Mouse (Mus musculus) megakaryocyte-erythroid progenitor cell, adult 5-6 weeks (primary cell): Measurements from ENCODE around the gene Gm9758. TPM values are rescaled to one million over a fixed set of nuclear protein-coding genes. Genes with fewer than 3 reads are reported as not detected.
"Not testable (repeated sequence)": the region's sequence is repeated elsewhere in the genome, so short reads cannot be mapped to it uniquely, and the experiment has no call there.

Experiments
- ATAC-seq: replicated peaks from 2 replicates; pipeline ENCODE4 v1.8.0; 2016; ENCODE audit warnings: mild to moderate bottlenecking, inconsistent platforms; ENCODE audit not compliant: severe bottlenecking, poor library complexity, low FRiP score, low TSS enrichment
- total RNA-seq, 2 experiments: library from RNA; stranded (forward) in 1 of 2; stranded (reverse) in 1 of 2; fragments of 200-1000, 215-1000 nt in 1 of 2; fragments of >200 nt in 1 of 2; fragmentation: Nextera tagmentation in 1 of 2; gene quantifications; 2 replicates each; pipeline ENCODE4 v1.2.3; 2014 to 2017

The Gm9758 gene
- total RNA-seq (2014; fragmentation: Nextera tagmentation) (not detected in 2 replicates), total RNA-seq (2017) (not detected in 2 replicates)

DNA sequence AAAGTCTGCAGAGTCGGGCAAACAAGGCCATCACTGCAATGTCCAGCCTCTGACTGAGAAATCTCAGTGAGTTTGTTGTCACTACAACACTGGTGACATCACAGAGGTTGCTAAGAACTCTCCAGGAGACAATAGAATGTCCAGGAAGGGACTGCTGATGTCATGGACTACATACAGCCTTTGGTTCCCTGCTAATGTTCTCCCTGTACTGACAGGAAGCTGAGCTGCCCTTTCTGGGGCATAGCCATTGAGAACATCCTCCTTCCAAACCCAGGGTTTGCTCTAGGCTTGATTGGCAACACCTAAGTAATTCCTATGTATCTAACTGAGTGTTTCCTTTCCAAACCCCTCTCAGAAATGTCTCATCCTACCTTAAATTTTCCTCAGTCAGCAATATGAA lies at the start of gene Gm9758:
Gene Gm9758 (minus strand): TSS at position 101 of the 400 bp plus-strand sequence.
- ATAC-seq, result not testable (repeated sequence)

DNA sequence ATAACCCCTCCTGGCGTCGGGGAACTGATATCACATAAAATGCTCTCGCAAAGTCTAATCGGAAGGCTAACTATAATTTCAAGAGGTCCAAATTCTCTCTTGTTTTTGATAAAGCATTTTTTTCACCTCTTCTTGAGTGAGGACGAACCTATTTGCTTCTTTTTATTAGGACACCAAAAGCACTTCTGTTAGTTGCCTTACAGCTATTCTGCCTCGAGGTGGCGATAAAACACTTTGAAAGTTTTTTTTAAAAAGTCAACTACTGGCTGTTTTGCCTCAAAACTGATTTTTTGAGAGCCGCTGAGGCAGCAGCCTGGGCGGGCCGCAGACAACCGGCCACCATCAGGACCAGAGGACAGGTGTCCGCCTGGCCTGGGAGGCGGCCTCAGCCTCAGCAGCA lies 49.1 kb upstream of the Gm9758 start:
- not testable (repeated sequence) for ATAC-seq

DNA sequence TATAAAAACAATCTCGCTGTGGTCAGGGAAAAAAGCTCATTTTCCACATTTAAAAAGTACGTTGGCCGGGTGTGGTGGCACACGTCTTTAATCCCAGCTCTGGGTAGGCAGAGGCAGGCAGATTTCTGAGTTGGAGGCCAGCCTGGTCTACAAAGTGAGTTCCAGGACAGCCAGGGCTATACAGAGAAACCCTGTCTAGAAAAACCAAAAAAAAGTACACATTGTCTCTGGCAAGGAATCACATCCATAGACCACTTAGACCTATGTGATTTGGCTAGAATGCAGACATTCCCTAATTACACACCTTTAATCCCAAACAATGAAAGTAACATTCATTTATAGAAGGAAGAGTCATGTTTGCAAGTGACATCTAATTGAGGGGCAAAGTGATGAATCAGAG lies 46.8 kb upstream of the Gm9758 start:
- not testable (repeated sequence) for ATAC-seq

DNA sequence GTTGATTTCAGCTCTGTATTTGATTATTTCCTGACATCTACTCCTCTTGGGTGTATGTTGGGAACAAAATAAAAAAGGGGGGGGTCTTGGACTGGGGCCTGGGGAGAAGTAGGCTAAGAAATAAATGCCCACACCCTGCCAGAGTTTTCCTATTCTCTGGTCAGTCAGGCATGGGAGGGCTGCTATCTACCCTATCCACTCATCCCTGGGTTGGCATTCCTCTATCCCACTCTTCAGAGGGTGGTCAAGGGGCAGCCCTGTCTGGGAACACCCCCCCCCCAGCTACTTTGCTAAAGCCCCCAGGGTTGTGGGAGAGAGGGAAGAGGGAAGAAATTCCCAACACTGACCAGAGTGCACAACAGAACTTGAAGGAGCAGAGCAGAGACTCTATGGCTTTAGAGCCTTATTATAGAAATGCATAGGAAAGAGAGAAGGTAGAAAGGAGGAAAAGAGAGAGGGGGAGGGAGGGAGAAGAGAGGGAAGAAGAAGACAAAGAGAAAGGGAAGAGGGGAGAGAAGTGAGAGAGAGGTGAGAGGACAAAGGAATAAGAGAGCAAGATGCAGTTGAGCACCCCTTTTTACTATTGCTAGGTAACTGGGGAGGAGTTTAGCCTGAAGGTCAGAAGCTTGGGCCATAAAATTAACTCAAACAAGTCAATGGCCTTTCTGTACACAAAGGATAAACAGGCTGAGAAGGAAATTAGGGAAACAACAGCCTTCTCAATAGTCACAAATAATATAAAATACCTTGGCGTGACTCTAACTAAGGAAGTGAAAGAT lies 41.4 kb upstream of the Gm9758 start:
- ATAC-seq, result not testable (repeated sequence)

DNA sequence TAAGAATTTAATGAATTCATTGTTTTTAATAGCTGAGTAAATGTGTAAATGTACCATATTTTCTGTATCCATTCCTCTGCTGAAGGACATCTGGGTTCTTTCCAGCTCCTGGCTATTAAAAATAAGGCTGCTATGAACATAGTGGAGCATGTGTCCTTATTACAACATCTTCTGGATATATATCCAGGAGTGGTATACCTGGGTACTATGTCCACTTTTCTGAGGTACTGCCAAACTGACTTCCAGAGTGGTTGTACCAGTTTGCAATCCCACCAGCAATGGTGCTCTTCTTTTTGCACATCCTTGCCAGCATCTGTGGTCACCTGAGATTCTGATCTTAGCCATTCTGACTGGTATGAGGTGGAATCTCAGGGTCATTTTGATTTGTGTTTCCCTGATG lies 38.9 kb upstream of the Gm9758 start:
- not testable (repeated sequence) for ATAC-seq

DNA sequence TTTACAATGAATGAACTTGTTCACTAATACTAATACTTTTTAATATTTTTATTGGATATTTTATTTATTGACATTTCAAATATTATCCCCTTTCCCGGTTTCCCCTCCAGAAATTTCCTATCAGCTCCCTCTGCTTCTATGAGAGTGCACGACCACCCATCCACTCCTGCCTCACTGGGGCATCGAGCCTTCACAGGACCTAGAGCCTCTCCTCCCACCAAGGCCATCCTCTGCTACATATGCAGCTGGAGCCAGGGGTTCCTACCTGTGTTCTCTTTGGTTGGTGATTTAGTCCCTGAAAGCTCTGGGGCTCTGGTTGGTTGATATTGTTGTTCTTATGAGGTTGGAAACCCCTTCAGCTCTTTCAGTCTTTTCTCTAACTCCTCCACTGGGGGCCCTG lies 38.0 kb upstream of the Gm9758 start:
- ATAC-seq, result not testable (repeated sequence)

DNA sequence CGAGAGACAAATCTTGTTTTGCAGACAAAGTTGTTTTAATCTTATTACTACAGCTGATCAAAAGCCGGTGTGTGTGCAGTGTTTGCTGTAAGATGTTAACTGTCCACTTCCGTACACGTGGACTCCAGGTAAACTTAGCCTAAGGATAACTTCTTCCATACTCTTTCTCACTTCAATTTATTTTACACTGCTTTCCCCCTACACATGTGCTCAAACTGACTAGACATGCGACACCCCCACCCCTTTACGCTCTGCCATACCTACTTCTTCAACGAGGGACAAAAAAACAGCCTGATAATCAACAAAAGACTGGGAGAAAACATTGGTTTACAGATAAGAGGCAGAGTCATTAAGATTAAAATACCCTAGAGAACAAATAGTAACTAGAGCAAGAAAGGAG lies 37.1 kb upstream of the Gm9758 start:
- ATAC-seq, result not testable (repeated sequence)

DNA sequence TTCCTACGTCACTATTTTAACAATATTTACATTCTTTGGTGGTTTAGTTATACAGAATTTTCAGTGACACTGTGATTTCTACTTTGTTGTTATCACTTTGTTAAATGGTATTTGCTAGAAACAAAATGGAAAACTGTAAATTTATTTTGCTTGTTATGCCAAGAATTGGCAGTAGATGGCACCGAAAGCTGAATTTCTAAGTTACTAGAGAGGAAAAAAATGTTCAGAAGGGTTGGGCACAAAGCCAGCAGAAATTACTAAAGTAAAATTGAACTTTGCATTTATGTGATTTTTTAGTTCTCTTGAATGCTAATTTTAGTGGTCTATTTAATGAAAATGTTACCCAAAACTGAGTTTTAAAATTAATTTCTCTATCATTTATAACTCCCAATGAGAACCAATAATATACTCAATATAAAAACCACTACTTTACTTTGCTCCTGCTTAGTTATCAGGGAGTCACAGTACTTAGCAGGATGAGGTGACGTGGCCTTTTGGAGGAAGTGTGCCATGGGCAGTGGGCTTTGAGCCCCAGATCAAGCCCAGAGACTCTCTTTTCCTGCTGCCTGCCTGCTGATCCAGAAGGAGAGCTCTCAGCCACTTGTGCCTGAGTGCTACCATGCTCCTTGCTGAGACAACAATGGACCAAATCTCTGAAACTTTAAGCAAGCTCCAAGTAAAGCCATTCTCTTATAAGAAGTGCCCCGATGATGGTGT lies 32.9 kb upstream of the Gm9758 start:
- not testable (repeated sequence) for ATAC-seq

DNA sequence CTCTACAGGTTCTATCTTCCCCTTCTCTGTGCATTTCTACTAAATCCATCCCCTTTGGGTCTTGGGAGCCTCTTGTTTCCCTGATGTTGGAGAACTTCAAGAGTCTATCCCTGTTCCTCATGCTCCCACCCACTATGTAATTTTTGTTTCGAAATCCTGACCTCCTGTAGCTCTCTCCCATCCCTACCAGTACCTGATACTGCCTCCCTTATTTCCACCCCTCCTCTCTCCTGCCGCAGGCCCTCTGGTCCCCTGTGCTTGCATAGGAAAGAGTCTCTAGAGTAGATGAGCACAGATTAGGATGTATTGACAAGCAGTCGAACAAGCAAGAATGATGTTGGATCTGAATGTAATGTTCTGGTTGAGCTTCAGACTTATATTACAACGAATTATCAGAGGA lies 30.8 kb upstream of the Gm9758 start:
- ATAC-seq, result not testable (repeated sequence)

DNA sequence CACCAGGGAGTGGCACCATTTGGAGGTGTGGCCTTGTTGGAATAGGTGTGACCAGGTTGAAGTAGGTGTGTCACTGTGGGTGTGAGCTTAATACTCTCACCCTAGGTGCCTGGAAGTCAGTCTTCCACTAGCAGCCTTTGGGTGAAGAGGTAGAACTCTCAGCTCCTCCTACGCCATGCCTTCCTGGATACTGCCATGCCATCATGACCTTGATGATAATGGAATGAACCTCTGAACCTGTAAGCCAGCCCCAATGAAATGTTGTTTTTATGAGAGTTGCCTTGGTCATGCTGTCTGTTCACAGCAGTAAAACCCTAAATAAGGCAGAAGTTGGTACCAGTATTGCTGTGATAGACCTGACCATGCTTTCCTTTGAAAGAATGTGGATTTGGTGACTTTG lies 26.3 kb upstream of the Gm9758 start:
- not testable (repeated sequence) for ATAC-seq

DNA sequence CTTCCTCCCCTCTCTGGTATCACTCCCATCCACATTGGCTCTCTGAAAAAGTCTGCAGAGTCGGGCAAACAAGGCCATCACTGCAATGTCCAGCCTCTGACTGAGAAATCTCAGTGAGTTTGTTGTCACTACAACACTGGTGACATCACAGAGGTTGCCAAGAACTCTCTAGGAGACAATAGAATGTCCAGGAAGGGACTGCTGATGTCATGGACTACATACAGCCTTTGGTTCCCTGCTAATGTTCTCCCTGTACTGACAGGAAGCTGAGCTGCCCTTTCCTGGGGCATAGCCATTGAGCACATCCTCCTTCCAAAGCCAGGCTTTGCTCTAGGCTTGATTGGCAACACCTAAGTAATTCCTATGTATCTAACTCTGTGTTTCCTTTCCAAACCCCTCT lies 23.6 kb upstream of the Gm9758 start, which contains the start of gene Speer4e:
Gene Speer4e (minus strand): TSS at position 101 of the 400 bp plus-strand sequence.
- ATAC-seq, result not testable (repeated sequence)

DNA sequence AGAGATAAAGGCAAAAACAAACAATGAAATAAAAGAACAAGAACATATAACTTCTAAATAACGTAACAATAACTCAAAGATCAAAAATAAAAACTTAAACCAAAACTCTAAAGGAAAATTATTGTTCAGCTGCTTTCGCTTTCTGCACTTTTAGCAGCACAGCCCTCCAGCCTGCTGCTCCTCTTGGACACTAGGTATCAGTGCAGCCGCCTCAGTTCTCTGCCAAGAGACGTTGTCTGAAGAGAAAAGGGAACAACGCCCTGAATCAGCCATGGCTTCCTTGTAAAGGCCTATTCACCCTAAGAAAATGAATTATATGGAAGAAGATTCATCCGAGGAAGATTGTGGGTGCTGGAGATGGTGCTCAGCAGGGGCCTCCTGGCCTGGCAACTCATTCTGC lies 19.0 kb upstream of the Gm9758 start:
- ATAC-seq, result not testable (repeated sequence)

DNA sequence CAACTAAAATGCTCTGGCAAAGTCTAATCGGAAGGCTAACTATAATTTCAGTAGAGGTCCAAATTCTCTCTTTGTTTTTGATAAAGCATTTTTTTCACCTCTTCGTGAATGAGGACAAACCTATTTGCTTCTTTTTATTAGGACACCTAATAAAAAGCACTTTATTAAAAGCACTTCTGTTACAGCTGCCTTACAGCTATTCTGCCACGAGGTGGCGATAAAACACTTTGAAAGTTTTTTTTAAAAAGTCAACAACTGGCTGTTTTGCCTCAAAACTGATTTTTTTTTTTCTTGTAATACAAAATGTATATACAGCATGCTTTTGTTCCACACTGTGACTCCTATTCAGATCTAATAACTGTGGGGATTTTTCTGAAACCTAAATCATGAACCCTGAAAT lies 12.3 kb upstream of the Gm9758 start:
- ATAC-seq, result not testable (repeated sequence)

DNA sequence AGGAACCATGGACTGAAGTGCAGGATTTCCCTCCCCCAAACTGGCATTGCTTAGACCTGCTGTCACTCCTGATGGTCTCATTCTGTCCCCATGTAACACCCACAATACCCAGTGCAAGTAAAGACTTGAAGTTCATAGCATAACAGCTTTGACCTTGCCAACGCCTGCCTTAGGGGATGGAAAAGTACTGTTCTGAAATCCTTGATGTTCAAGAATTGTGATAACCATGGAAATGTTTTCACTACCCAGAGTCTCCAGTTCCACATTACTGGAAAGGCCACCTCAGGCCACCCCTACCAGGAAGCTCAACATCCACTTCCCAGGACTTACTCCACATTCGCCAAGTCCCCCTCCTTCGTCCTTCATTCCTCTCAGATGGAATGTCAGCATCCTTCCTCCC lies 338 bp downstream of the Gm9758 start:
- ATAC-seq, result not testable (repeated sequence)

DNA sequence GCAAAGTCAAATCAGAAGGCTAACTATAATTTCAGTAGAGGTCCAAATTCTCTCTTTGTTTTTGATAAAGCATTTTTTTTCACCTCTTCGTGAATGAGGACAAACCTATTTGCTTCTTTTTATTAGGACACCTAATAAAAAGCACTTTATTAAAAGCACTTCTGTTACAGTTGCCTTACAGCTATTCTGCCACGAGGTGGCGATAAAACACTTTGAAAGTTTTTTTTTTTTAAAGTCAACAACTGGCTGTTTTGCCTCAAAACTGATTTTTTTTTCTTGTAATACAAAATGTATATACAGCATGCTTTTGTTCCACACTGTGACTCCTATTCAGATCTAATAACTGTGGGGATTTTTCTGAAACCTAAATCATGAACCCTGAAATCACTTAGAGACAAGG lies 11.2 kb downstream of the Gm9758 start:
- not testable (repeated sequence) for ATAC-seq

DNA sequence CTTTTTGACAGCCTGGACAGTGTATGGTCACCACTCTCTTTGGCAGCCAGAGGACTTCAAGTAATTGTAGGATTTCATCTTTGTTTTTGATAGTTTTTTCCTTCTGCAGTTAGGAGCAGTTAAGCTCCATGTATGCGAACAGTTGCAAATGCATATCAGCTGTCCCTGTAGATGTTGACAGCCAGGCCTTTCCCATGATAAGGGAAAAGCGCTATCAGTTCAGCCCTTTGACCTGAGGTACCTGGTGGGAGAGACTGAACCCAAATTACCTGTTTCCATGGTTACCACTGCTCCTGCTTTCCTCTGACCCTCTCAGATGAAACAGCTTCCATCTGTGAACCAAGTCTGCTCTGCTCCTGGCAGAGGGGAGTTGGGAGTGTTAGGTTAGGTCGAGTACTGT lies 22.5 kb downstream of the Gm9758 start:
- ATAC-seq, result no peak

DNA sequence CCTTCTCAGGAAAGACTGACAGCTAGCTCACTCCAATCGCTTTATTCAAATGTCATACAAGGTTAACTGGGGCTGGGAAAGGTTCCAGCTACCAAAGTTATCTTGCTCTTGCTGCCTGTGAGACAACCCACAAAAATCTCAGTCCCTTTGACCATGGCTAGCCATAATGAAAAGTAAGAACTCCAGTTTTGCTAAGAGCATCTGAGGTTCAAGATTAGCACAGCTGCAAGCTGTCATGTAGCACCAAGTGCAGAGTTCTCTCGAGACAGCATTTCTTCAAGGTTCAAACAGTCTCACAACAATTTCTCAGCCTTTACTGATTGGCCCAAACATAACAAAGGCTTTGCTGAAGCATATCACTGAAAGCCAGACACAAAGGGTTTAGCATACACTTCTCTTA lies 29.4 kb downstream of the Gm9758 start:
- not testable (repeated sequence) for ATAC-seq
